Mouse (Mus musculus) retina, postnatal 7 days (tissue): ENCODE results near the gene Gm20816.
"Not testable (repeated sequence)": the region's sequence is repeated elsewhere in the genome, so short reads cannot be mapped to it uniquely, and the experiment has no call there.

Source experiments
- DNase-seq: peaks from one replicate; pipeline ENCODE4 v3.0.0-alpha.2; 2012; ENCODE audit warnings: low read depth, low spot score

The Gm20816 gene

GRCm38 (mm10) chrY:68537655-68538054 is at the start of gene Gm20816:
Gene Gm20816, plus strand, starts transcription at chrY:68537955.
- DNase-seq: not testable (repeated sequence)
